Mouse (Mus musculus) left cerebral cortex, adult 2 months (tissue): ENCODE data around the gene Ccdc155. TPM values are rescaled to one million over a fixed set of nuclear protein-coding genes. Genes with fewer than 3 reads are reported as not detected.
"Not testable (repeated sequence)": the region's sequence is repeated elsewhere in the genome, so short reads cannot be mapped to it uniquely, and the experiment has no call there.

Experiments used
- DNase-seq, 2 experiments: peaks; one replicate each; pipeline ENCODE4 v3.0.0; 2021 to 2022; ENCODE audit warnings: low spot score in 2 of 2, mixed read lengths in 1 of 2; ENCODE audit errors: extremely low spot score in 1 of 2
- H3K27ac ChIP-seq: fragments of 200-600 bp; 2 replicates; pipeline ENCODE4 v1.8.1; 2022
- H3K4me3 ChIP-seq: fragments of 200-600 bp; 2 replicates; pipeline ENCODE4 v1.8.1; 2022
- CTCF ChIP-seq: fragments of 200-600 bp; IDR thresholded peaks from 2 replicates; pipeline ENCODE4 v1.8.1; 2022; ENCODE audit warnings: antibody characterized with exemption, mild to moderate bottlenecking, moderate library complexity
- intact Hi-C: fragments of 180-260 bp; cut with DNase I; formaldehyde crosslinking; loops from one replicate; pipeline ENCODE4 v1.15.1; 2025
- total RNA-seq, 2 experiments: library from RNA; stranded (reverse); gene quantifications; 2 replicates each; pipeline ENCODE4 v1.2.3; 2021

Ccdc155 gene
- total RNA-seq, 2 experiments from 2014 or later, result 6.7 to 7.5 TPM

DNA sequence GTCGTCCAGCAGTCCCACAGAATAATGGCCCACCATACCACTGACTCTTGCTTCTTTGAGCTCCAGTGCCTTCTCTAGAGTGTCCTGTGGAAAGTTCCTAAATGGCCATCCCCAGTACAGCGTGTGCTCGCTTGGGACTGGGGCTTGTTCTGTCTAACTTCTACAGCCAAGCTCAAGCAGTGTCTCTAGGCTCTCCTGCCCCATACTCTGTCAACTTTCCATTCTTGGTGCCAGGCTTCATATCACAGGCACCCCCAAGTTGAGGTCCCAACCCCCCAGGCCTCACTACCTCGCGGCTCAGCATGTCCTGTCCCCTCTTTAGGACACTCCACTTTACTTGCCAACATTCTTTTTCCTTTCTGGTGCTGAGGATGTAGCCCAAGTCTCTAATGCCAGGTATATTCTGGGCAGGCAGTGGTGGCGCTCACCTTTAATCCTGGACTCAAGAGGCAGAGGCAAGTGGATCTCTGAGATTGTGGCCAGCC, 44.3 kb downstream of the Ccdc155 start:
- no peak overlapping the region for H3K4me3 ChIP-seq
- no peak overlapping the region for H3K27ac ChIP-seq
- intact Hi-C loops, result no loop called here
- no peak for DNase-seq
- TF ChIP-seq CTCF, result no peak

DNA sequence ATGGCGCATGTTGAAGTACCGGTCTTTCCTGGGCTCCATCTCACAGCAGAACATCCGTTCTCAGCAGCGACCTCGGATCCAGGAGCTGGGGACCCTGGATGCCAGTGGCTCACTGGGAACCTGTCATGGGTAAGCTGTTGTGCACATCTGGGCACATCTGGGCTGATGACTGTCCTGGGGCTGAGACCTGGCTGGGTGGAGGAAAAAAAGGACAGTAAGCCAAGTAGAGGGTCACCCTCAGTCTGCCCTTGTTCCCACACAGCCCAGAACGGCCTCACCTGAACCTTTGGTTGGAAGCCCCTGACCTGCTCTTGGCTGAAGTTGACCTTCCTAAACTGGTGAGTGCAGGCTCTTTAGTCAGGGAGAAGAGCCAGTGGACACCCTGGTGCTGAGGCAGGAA, 45.7 kb downstream of the Ccdc155 start:
- no peak for TF ChIP-seq CTCF
- intact Hi-C loops, result no loop called here
- DNase-seq, result no peak
- H3K27ac ChIP-seq, result no peak overlapping the region
- no peak overlapping the region for H3K4me3 ChIP-seq

DNA sequence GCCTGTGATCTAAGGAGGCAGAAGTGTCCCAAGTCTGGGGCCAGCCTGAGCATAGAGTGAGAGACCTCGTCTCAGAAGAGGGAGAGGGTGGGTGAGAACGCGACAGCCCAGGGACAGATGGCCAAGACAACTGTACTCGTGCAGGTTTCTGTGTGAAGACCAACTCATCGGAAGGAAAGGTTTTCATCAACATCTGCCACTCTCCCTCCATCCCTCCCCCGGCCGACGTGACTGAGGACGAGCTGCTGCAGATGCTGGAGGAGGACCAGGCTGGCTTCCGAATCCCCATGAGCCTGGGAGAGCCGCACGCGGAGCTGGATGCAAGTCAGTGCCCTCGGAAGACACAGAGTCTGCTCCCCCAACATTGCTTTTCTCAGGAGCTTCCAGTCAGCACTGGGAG, 47.2 kb downstream of the Ccdc155 start:
- intact Hi-C loops, result no loop called here
- peak in 1 of 2 experiments; percentile 56 for DNase-seq
- TF ChIP-seq CTCF, result no peak
- no peak overlapping the region for H3K4me3 ChIP-seq
- peak overlapping the region; percentile 72 for H3K27ac ChIP-seq

DNA sequence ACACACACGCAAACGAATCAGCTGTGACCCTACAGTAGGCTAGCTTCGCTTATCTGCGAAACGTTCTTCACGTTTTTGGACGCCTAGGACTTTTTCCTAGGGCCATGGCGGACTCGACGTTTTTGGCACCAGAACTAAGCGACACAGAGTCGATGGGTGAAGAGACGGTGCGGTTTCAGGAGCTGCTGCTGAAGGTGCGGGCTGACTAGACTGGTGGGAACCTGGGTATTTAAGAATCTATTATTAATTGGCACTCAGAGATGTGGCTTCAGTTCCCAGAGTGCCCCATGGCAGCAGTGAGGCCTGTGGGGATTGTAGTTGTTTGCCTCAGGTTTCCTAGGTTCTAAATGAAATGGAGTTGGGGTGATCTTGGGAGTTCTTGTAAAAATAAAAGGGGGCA, 48.5 kb downstream of the Ccdc155 start:
- no peak overlapping the region for H3K4me3 ChIP-seq
- no peak overlapping the region for H3K27ac ChIP-seq
- intact Hi-C loops, result no loop called here
- no peak for TF ChIP-seq CTCF
- DNase-seq, result no peak

DNA sequence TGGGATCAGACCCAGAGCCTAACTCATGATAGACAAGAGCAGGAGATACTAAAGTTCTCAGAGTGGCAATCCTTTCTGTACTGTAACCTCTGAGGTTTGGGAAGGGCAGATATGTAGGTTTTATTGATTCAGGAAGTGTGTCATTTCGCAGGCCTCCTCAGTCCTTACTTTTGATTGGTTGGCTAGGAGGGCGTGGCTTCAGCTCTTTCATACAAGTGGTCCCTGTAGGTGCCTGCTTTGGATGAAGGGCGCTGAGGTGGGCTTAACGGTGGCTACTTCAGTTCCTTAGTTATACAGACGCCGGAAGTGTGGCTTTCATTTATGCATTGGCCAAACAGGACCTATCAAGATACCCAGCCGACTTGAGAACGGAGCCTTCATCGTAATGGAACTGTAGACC, 49.1 kb downstream of the Ccdc155 start:
- DNase-seq, result no peak
- intact Hi-C loops, result loop anchor here (2.0 kb wide), 1 partner anchor 27 kb away; the partner anchor contains the start of gene Rpl13a
- no peak for TF ChIP-seq CTCF
- Histone ChIP-seq H3K27ac (no peak overlapping the region), H3K4me3 (no peak overlapping the region)

DNA sequence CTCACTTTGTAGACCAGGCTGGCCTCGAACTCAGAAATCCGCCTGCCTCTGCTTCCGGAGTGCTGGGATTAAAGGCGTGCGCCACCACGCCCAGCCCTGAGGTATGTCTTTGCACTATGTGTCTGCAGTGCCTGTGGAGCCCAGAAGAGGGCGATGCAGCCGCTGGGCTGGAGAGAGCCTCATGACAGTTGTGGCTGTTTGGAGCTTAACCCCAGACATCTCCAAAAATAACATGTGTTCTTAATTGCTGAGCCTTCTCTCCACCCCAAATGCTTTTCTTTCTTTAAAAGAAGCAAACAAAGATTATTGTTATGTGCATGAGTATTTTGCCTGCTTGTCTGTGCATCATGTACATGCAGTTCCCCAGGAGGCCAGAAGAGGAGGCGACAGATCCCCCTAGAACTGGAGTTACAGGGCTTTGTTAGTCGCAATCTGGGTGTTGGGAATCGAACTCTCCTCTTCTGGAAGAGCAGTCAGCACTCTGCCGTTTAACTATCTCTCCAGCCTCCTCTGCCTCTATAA, 49.6 kb downstream of the Ccdc155 start:
- peak overlapping the region; percentile 97; the same call in 1 of the 2 replicates for H3K27ac ChIP-seq
- peak overlapping the region; percentile 91 for H3K4me3 ChIP-seq
- DNase-seq, result peak in 1 of 2 experiments; percentile 33
- peak; percentile 53 for TF ChIP-seq CTCF
- intact Hi-C loops, result loop anchor here (2.0 kb wide), 1 partner anchor 26 kb away; the partner anchor contains the start of gene Rpl13a

DNA sequence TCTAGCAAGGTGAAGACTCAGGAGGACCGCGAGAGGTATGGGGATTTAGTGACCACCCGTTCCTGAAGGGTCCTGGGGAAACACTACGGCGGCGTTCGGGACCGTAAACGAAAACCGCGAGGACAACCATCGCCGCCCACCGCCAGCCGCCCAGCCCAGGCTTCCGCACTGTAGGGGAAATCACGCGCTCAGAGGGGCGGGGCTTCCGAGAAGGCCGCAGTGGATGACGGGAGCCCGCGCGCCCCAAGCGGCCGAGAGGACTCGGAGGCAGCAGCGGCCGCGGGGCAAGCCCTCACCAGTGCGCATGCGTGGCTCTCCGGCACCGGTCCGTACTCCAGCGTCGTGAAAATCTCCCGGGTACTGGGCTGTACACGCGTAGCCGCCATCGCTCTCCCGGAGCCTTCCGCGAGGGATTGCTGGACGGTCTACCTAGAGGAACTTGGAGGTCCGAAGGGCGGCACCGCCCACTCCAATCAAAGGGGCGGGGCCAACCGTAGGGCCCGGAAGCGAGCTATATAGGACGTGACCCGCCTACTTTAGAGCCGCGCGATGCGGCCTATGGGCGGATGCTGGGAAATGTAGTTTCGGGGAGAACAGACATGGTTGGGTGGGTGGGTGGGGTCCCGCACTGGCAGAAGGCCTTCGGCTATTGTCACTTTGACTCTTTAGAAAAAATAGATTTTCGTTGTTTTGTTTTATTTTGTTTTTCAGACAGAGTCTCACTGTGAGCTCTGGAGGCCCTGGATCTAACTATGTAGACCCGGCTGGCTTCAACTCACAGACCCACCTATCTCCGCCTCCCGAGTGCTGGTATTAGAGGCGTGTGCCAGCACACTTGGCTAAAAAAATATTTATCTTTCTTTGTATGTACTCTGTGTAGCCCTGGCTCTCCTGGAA, 50.3 kb downstream of the Ccdc155 start, which contains the start of the genes Pih1d1 and Aldh16a1:
Gene Pih1d1 (plus strand): TSS at position 208 of the 897 bp plus-strand sequence.
Gene Aldh16a1 (minus strand): TSS at position 489 of the 897 bp plus-strand sequence.
- H3K4me3 ChIP-seq, result peak within 1 kb of the TSS; percentile 91
- peak within 1 kb of the TSS; percentile 97 for H3K27ac ChIP-seq
- peak; percentile 97 to 98 for DNase-seq
- intact Hi-C loops, result loop anchor here (2.0 kb wide), 1 partner anchor 26 kb away; the partner anchor contains the start of gene Rpl13a
- TF ChIP-seq CTCF, result peak; percentile 66

DNA sequence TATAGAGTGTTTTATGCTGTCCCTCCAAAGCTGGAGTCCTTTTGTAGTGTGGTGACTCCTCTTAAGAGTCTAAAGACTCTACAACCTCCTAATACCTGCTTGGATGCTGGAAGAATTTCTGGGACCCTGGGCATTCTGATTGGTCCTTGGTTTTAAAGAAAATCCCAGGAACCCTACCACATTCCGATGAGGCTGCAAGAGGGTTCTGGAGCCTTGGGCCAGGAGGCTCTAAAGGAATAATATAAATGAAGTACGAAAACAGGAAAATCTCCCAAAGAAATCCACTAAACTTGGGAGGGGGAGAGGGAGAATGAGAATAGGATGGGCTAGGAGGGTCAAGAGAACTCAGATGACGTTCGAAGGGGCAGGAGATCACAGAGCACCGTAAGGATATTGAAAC, 51.1 kb downstream of the Ccdc155 start:
- H3K27ac ChIP-seq, result peak overlapping the region; percentile 97
- intact Hi-C loops, result no loop called here
- no peak for DNase-seq
- H3K4me3 ChIP-seq, result peak overlapping the region; percentile 91
- no peak for TF ChIP-seq CTCF

DNA sequence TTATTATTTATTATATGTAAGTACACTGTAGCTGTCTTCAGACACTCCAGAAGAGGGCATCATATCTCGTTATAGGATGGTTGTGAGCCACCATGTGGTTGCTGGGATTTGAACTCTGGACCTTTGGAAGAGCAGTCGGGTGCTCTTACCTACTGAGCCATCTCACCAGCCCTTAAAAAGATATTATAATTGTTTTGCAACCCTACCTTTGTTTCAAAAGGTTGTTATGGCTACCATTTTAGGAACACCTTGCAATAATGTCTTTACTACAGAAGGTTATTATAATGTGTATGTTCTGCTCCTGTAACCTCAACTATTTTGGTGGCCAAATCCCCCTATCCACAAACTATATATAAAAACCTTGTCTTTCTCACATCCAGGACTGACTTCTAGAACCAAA, 51.6 kb downstream of the Ccdc155 start:
- H3K4me3 ChIP-seq, H3K27ac ChIP-seq, DNase-seq, intact Hi-C loops: not testable (repeated sequence)

DNA sequence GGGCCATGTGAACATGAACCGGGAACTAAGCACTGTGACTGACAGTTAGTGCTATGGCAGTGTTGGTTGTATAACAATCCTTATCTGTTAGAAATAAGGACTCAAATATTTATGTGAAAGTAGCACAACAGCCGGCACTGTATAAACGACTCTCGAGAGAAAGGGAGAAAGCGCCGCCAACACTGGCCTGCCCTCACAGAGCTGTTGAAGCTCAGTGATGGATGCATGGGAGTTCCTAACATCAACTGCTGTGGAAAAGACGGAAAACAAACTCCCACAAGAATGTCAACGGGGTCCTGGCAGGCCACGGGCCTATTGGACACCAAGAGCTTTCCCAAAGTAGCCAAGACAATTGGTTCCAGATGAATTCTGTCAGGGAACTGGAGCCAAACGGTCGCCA, 53.4 kb downstream of the Ccdc155 start:
- no peak overlapping the region for H3K27ac ChIP-seq
- DNase-seq, result no peak
- no peak overlapping the region for H3K4me3 ChIP-seq
- intact Hi-C loops, result no loop called here
- TF ChIP-seq CTCF, result no peak

DNA sequence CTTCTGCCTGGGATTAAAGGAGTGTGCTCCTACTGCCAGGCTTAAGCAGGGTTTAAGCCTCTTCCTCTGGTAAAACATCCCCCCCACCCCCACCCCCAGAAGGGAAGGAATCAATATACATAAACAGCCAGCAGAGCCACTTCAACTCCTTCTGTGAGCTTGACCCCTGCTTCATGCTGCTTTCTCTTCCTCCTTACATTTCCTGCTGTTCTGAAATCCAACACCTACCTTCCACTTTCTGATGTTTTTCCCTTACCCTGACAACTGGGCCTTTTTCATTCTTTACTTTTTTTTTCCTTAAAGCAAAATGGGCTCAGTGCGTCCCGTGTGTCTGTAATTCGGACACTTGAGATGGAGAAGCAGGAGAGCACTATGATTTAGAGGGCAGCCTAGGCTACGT, 54.4 kb downstream of the Ccdc155 start:
- Histone ChIP-seq H3K4me3 (no peak overlapping the region), H3K27ac (no peak overlapping the region)
- intact Hi-C loops, result no loop called here
- TF ChIP-seq CTCF, result no peak
- DNase-seq, result no peak

DNA sequence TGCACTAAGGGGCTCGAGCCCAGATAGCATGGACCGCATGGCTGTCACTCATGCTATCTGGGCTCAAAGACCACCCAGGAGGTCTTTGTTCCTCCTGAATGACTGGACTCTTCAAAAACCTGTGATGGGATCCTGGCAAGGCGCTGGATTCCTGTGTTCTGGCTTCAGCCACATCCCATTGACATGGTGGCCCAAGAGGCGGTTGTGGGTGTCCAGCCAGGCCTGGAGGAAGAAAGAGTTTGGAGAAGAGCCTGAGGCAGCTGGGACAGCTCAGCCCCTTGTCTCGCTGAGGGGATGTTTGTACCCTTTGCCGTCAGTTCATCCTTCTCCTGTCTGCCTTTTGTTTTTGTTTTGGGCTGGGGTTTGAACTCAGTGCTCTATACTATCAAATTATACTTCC, 55.1 kb downstream of the Ccdc155 start:
- intact Hi-C loops, result no loop called here
- Histone ChIP-seq H3K27ac (no peak overlapping the region), H3K4me3 (no peak overlapping the region)
- DNase-seq, result no peak
- no peak for TF ChIP-seq CTCF
